Mouse (Mus musculus): ENCODE measurements around the gene A930004D18Rik.

Gene A930004D18Rik

GRCm38 (mm10) chr2:18038141-18038752 is 710 bp upstream of the A930004D18Rik start:
- DNase-seq (ENCODE audit: low spot score in 2 of 2) = no peak

GRCm38 (mm10) chr2:18034371-18035250 is 2.9 kb downstream of the A930004D18Rik start:
- no peak for DNase-seq (ENCODE audit: low spot score in 2 of 2)

DNA sequence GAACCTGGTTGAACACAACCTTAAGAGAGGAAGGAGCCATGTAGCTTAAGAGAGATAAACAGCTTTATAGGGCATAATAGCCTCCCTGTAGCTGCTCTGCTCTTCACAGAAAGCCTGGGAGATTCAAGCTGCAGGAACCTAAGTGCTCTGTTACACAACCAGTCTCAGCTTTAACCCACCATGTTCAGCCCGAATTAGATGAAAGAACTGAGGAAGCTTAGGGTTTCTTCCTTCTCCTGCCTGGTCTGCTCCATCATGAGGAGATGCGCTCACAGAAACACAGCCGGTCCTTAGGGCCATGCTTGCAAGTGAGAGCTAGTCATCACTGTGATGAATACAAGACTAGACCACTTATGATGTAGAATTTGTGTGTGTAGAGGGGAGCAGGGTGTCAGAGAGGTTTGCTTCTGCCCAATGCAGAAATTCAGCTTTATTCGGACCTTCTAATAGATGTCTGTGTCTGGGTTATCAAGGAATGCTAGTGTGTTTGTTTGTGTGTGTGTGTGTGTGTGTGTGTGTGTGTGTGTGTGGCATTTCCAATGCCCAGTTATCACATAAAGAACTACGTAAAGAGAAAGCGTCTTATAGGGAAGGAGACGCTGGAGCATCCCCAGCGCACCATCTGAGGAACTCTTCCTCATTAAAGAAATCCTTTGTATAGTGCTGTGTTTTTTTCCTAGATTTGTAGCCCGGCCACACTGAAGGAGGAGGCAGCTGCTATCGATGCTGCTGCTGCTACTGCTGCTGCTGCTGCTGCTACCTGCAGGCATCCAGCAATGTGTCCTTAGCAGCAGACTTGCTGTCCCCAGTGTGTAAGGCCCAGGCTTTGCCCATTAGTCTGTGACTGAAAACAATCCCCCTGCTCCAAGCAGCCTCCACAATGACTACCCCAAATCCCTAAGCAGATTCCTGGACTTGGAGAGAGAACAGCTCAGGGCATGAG is 4.1 kb downstream of the A930004D18Rik start:
- DNase-seq (ENCODE audit: low spot score in 2 of 2) = no peak

- no peak for DNase-seq (ENCODE audit: low spot score in 2 of 2)
These were observed 5.0 kb downstream of the A930004D18Rik start for GRCm38 (mm10) chr2:18032538-18032895.

GRCm38 (mm10) chr2:18031831-18032537 is 5.6 kb downstream of the A930004D18Rik start:
- DNase-seq (ENCODE audit: low spot score in 2 of 2) = no peak

DNA sequence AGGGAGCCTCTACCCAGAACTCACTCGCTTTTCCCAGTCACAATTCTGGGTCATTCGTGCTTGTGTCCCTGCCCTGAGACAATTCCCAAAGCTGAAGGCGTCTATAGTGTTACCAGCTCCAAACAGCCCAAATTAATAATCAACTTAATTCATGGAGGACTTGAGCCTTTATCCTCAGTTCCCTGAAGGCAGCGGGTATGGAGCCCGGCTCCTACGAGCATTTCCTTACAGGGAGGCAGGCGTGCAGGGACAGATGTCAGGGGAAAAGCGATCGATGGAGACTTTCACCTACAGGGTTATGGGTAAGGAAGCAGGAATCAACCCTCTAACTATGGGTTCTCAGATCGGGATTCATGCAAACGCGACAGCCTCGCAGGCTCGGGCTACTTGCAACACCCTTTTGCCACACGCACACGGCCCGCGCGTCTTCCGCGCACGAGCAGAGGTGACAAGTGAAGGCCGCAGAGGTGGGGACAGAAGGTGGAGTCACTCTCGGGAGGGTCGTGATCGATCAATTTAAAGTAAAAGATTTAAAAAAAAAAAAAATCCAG is 6.2 kb downstream of the A930004D18Rik start:
- DNase-seq (ENCODE audit: low spot score in 2 of 2) = no peak

DNA sequence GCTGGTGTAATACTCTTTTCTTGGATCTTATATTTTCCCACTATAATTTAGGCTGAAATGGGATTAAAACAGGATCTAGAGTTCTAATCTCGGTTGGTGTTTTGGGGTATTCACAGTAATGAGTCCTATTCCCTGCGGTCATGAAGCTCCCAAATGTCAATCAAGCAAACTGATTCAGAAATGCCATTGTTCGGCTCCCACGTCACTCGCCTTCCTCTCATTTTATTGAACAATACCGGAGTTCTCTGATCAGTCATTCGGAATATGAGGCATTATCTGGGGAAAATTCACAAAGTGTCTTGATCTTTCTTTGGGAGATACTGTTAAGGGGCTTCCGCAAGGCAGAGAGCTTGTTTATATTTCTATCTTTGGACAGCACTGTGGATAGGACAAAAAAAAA is 7.0 kb downstream of the A930004D18Rik start:
- no peak for DNase-seq (ENCODE audit: low spot score in 2 of 2)

DNA sequence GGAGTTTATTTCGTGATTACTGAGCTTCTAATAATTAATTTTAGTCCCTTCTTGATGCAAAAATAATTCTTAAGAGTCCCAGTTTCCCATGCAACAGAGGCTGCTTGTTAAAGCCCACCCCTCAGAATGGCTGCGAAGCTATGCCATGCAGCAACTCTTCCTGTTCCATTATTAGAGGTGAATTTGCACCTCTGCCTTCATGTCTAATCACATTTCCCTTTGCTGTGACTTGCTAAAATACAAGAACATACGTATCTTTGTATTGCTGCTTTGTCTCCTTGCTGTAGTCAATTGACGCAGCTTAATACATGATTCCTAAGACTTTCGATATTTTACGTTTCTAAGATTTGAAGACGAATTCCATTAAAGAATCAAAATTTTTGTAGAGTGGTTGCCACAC is 7.9 kb downstream of the A930004D18Rik start:
- no peak for DNase-seq (ENCODE audit: low spot score in 2 of 2)

- DNase-seq (ENCODE audit: low spot score in 2 of 2) = peak; percentile 56 to 81
These were observed 9.2 kb downstream of the A930004D18Rik start for GRCm38 (mm10) chr2:18028140-18029021.

DNA sequence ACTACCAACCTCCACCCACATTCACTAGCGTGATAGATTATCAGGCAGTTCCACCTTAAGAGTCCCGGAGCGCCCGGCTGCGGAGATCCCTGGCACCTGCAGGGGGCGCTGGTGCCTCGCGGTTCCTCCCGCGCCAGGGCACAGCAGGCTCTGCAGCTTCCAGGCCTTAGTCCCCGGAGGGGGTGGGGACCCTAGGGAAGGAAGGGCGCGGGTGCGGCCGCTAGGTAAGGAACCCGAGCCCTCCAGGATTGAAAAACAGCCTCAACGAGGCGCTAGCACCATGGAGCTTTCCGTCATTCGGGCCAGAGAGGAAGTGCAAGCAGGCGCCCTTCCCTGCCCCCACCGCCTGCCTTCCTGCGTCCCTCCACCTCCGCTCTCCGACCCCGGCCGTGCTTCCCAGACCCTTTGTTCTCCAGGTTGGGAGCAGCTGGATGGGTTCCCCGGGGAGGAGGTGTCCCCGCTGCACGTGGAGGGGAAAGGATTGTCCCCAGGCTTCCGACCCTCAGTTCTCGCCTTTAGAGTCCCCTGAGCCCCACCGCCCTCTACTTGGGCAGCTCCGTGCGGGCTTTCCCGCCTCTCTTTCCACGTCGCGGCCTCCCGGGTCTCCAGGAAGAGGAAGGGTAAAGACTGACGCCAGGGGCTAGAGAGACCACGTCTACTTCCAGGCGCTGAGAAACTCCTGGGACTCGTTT is 9.9 kb downstream of the A930004D18Rik start:
- peak; percentile 87 to 97 for DNase-seq (ENCODE audit: low spot score in 2 of 2)

DNA sequence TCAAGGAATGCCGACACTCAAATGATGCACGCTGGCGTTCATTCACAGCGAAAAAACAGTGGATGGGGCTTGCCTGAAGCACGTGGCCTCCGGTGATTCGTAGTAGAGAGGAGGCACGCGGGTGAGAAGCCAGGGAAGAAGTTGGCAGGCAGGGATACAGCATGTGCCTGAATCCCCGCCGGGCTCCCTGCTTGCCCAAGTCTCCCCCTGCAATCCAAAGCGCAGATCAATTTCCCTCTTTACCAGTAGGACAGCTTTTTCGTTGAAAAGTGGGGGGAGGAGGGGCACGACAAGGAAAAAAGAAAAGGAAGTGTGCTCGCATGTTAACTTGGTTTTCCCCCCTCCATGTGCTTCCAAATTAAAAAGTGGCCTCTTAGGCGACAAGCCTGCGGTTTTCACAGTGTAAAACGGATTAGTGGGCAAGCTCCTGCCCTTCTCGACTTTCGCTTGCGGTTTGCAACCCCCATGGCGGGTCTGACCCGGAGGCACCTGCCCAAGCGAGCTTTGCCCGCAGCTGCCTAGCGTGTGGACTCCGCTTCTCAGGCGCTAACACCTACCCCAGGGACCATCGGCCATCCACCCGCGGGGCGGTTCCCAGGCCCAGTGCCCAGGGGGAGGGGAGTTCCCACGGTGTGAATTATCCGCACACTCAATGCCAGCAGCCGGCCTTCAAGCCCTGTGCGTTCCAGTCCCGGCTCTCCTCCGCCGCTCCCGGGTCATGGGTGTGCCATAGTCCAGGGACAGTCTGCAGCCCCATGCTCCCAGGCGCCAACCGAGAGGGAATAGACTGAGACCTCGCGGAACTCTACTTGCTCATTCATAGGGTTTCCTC is 11.2 kb downstream of the A930004D18Rik start:
- DNase-seq (ENCODE audit: low spot score in 2 of 2) = peak; percentile 36 to 73

DNA sequence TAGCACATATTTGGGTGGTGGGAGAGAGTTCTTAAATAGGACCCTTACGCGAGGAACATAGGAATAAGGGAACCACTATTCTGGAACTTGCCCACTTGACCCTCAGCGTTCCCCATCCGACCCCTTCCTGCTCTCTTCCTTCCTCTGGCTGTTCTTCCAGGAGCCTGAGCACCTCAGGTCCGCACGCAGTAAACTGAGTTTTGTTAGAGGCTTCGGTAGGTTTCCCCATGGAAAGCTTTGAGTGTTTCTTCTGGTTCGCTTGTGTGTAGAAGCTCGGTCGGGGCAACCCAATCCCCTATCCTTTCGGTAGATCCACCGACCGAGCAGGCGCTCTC is 11.8 kb downstream of the A930004D18Rik start:
- DNase-seq (ENCODE audit: low spot score in 2 of 2) = no peak

DNA sequence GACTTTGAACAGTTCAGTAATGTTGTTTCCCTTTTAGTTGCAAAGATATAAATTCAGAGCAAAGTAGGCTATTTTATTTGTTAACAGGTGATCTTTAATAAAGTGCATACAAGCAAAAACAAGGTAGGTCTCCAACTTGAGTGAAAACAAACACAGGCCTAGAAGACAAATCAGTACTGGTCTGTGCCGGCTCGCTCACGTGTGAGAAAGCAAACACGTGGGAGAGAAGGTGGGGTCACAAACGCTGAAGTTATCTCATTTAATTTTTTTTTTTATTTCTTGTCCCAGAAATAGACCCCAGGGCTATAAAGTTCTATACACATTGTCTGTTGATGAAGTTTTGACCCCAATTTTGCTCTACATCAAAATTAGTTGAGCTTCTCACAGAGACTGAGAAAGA is 12.4 kb downstream of the A930004D18Rik start:
- DNase-seq (ENCODE audit: low spot score in 2 of 2) = no peak

DNA sequence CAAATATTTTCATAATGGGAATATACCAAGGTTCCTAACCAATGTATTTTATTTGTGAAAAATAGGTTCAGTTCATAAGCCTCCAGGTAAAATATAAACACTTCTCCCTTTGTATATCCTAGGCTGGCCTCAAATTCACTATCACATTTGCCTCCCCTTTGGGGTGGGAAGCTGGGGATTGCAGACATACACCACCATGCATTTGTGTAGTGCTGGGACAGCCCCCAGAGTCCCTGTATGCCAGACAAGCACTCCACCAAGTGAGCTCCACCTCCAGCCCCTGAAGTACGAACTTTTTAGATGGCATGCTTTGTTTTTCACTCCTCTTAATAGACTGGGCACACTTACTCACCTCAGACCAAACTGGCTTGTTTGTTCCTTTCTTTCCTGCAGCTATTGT is 14.7 kb downstream of the A930004D18Rik start:
- DNase-seq (ENCODE audit: low spot score in 2 of 2) = no peak

GRCm38 (mm10) chr2:18019122-18019521 is 18.4 kb downstream of the A930004D18Rik start:
- no peak for DNase-seq (ENCODE audit: low spot score in 2 of 2)

GRCm38 (mm10) chr2:18017321-18017720 is 20.2 kb downstream of the A930004D18Rik start:
- no peak for DNase-seq (ENCODE audit: low spot score in 2 of 2)

- DNase-seq (ENCODE audit: low spot score in 2 of 2) = no peak
These were observed 20.9 kb downstream of the A930004D18Rik start for GRCm38 (mm10) chr2:18016639-18017038.

DNA sequence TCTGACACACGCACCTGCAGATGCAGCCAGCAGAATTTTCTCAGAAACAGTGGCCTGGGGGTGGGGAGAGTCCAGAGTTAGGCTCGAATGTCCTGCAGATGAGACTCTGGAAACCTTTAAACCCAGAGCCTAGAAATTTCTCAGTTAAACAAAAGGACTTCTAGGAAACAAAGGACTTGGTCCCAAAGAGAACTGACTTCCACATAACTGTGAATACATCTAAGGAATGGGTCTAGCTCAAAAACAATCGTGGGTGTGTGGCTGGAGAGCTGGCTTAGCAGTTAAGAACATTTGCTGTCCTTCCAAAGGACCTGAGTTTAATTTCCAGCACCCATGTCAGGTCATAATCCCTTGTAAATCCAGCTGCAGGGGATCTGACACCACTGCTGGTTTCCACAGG is 22.0 kb downstream of the A930004D18Rik start:
- no peak for DNase-seq (ENCODE audit: low spot score in 2 of 2)

DNA sequence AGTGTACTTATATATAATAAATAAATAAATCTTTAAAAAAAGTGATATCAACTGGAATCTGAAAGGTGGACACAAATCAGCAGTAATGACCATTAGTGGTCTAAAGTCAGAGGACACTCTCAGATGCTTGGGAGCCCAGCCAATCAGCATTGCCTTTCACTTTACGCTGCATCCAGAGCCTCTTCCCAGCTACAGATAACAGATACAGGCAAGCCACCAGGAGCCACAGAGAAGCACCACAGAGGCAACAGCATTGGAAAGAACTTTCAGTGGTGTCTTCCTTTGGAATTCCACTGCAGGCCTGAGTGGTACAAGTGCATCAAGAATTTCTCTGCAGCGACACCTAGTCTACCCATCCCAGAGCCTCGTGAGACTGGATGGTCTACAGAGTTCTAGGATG is 24.7 kb downstream of the A930004D18Rik start:
- DNase-seq (ENCODE audit: low spot score in 2 of 2) = no peak
